Mouse (Mus musculus) embryonic stem cell, embryonic (primary cell): Measurements from ENCODE around the gene Lexm.

Source experiments
- CTCF ChIA-PET, 4 experiments: fragments of 300-600 bp in 2 of 4; fragments of 350-600 bp in 2 of 4; sonication (Branson Sonifier 250); formaldehyde crosslinking; loops; one replicate each; lab custom pipeline; 2022; ENCODE audit warnings: inconsistent platforms in 2 of 4; lab: Charles Lee
- POLR2A ChIA-PET, 4 experiments: fragments of 300-600 bp in 2 of 4; fragments of 350-600 bp in 2 of 4; sonication (Branson Sonifier 250); formaldehyde crosslinking; loops; one replicate each; lab custom pipeline; 2022; ENCODE audit warnings: antibody characterized with exemption in 4 of 4, inconsistent platforms in 1 of 4; lab: Charles Lee

Lexm gene

DNA sequence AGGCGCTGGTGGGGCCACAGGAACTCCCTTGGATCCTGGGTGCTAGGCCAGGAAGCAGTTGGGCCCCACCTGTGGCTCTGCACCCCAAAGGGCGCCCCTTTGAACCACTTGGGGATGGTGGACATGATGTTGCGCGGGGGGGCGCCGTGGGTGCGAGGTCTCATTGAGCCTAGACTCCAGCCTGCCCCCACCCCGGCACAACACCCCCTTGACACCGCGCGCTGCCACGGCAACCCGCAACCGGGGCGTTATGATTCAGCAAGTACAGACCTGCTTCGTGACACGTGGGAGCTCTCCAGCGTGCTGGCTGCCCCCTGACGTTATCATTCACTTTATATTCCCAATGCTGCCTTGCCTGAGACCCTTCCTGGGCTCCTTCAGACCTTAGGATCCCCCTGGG lies at the start of gene Lexm:
Gene Lexm (minus strand): TSS at position 186 of the 400 bp plus-strand sequence.
- CTCF ChIA-PET, result interaction anchor here in 3 of 4 experiments (0.6 to 1.2 kb wide), 7 partner anchors 8 to 206 kb away, joined by 3 to 10 read pairs (median 3); no protein-coding TSS in a partner anchor
- POLR2A ChIA-PET, result interaction anchor here in 2 of 4 experiments (0.6 to 1.5 kb wide), 9 partner anchors 9 to 1563 kb away, joined by 3 to 9 read pairs (median 3); no protein-coding TSS in a partner anchor

DNA sequence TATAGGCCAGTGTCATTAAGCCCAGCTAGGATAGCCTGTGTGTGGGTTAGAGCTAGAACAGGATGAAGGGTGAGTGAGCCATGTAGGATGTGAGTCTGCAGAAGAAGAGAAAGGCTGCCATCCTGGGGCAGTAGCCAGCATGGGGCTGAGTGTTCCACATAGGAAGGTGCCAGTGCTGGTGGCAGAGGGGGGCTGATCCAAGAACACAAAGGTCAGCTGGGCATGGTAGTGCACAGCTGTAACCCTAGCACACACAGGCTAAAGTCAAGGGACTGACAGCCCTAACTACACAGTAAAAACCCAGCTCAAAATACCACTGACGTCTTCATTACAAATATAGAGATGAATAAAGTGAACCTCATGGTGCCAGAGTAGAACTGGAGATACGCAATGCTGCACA lies 49.5 kb upstream of the Lexm start:
- CTCF ChIA-PET, result interaction anchor here (0.5 to 1.9 kb wide), 9 partner anchors 8 to 501 kb away, joined by 3 to 6 read pairs (median 3); no protein-coding TSS in a partner anchor

DNA sequence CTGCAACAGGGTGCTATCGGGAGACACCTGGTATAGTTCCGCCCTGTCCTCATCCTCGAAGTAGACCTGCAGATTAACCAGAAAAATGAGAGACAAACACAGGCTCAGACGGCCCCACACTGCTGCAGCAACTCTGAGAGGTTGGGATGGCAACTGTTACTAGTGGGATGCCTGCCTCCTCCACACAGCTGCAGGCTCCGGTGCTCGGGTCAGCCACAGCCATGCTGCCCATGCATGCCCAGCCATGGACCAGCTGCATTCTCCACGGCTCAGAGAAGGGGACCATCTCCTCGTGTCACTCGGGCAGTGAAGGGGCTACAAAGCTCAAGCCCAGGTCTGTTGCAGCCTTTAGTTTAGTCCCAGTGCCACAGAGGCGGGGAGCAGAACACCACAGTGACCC lies 48.6 kb upstream of the Lexm start:
- ChIA-PET POLR2A (interaction anchor here in 3 of 4 experiments (0.6 to 2.5 kb wide), 11 partner anchors 9 to 521 kb away, joined by 3 to 11 read pairs (median 4); partner anchors contain the start of gene Ttc4 (in 1 of the 3)), CTCF (interaction anchor here in 3 of 4 experiments (0.6 to 1.9 kb wide), 9 partner anchors 8 to 58 kb away, joined by 3 to 6 read pairs (median 3); no protein-coding TSS in a partner anchor)

More for the DNA sequence above, 49.5 kb upstream of the Lexm start:
- POLR2A ChIA-PET, result interaction anchor here in 3 of 4 experiments (1.0 to 2.5 kb wide), 5 partner anchors 10 to 21 kb away, joined by 3 to 11 read pairs (median 4); partner anchors contain the start of gene Ttc4 (in 1 of the 3)

DNA sequence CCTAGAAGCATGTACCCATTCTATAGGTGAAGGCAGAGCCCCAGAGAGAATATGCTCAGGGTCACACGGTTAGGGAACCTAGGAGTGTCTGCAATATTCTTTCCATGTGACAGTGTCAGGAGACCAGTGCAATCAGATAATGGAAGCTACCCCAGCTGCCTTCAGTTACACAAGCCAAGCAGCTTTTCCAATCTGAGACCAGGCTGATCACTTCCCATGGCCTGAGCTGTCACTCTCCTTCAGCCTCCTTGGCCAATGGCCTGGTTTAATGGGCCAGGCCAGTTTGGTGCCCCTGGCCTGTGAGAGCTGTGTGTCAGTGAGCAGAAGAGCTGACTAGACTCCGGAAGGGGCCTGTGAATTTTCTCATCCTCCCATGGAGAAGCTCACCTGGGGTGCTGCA lies 48.2 kb upstream of the Lexm start:
- ChIA-PET POLR2A (interaction anchor here in 3 of 4 experiments (0.6 to 2.5 kb wide), 10 partner anchors 9 to 522 kb away, joined by 3 to 11 read pairs (median 4); no protein-coding TSS in a partner anchor), CTCF (interaction anchor here in 2 of 4 experiments (0.5 to 1.9 kb wide), 5 partner anchors 25 to 40 kb away, joined by 3 to 5 read pairs (median 3); no protein-coding TSS in a partner anchor)

DNA sequence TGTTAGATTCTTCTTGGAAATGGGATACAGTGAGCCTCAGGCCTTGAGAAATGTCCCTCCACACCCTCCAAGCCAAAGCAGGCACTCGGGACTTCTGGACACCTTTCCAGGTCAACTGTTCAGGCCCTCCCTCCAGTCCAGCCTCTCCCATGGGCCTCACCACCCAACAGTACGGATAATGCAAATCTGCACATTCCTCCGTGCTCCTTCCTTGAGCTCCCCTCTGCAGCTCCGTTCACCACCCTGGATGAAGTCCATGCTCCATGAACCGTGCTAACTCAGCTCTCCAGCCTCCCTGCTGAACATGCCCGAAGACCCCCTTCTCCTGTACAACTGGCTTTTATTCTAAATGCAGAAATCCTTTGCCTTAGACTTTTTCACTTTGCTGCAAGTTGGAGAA lies 47.7 kb upstream of the Lexm start:
- POLR2A ChIA-PET, result interaction anchor here in 3 of 4 experiments (0.6 to 2.5 kb wide), 8 partner anchors 8 to 337 kb away, joined by 3 to 11 read pairs (median 4); no protein-coding TSS in a partner anchor

DNA sequence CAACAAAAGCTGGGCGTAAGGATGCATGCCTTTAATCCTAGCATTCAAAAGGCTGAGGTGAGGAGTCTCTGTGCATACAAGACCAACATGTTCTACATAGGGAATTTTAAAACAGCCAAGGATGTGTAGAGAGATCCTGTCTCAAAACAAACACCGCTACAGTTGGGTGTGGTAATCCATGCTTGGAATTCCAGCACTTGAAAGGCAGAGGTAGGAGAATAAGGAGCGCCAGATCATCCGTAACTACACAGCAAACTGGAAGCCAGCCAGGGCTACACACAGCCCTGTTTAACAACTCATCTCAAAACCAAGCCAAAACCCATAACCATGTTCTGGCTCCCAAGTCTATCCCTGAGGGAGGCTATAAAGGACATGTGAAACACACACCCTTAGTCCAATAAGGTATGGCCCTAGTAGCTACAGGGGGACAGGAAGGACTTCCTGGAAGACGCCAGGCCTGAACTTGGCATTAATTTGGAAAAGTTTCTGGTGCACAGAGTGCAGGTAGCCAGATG lies 47.0 kb upstream of the Lexm start:
- POLR2A ChIA-PET, result no interaction called here
- CTCF ChIA-PET, result no interaction called here

More for the DNA sequence above, 47.7 kb upstream of the Lexm start:
- CTCF ChIA-PET, result interaction anchor here in 2 of 4 experiments (0.5 to 1.9 kb wide), 5 partner anchors 26 to 40 kb away, joined by 3 to 5 read pairs (median 3); no protein-coding TSS in a partner anchor

DNA sequence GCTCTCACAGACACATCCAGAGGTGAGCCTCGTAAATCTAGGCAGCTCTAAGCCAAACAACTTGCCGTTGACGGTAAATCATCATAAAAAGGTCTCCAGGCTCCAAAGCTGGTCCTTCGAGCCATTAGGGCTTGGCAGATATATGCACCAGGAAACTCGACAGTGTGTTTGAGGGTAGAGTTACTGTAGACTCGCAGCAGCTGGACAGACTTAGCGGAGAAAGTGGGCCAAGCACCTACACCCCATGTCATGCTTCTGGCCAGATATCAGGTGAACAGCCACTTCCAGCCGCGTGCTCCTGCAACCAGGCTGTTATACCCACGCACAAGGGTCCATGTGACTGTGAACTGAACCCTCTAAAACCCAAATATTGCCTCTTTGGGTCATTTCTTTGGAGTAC lies 38.6 kb upstream of the Lexm start:
- ChIA-PET POLR2A (interaction anchor here in 3 of 4 experiments (0.6 to 2.5 kb wide), 10 partner anchors 9 to 849 kb away, joined by 3 to 11 read pairs (median 4); partner anchors contain the start of gene Ttc4 (in 1 of the 3)), CTCF (interaction anchor here in 2 of 4 experiments (0.5 to 0.8 kb wide), 2 partner anchors 23 to 75 kb away, joined by 3 read pairs; partner anchors contain the start of gene Mroh7 (in 1 of the 2))

DNA sequence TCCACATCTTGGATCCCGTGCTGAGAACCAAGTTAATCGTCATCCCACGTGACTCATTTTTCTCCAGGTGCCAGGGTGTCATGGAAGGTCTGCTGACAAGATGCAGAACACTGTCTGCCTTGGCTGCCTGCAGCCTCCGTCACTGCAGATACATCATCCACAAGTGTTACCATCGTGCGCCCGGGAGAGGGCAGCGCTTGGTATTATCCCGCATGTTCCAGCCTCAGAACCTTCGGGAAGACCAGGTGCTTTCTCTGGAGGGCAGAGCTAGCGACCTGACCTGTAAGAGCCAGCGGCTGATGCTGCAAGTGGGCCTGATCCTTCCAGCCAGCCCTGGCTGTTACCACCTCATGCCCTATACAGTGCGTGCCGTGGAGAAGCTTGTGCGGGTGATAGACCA lies 36.0 kb upstream of the Lexm start:
- ChIA-PET POLR2A (interaction anchor here in 2 of 4 experiments (0.7 to 1.2 kb wide), 4 partner anchors 7 to 39 kb away, joined by 3 read pairs; no protein-coding TSS in a partner anchor), CTCF (interaction anchor here in 2 of 4 experiments (0.8 to 1.0 kb wide), 2 partner anchors 22 to 55 kb away, joined by 3 read pairs; no protein-coding TSS in a partner anchor)

DNA sequence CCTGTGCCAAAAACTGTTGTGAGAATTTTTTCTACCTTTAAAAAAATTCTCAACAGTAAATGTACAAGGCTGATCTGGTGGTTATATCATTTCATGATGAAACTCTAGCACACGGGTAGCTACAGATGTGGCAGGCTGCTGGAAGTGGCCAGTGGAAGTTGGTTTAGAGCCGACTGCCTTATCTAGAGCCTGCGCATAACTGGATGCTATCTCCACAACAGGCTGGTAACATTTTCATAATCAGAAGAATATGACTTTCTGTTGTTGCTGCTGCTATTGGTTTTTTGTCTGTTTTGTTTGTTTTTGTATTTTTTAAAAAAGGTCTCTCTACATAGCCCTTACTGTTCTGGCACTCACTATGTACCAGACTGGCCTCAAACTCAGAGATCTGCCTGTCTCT lies 35.5 kb upstream of the Lexm start:
- CTCF ChIA-PET, result interaction anchor here in 1 of 4 experiments (1.0 kb wide), 1 partner anchor 56 kb away, joined by 3 read pairs; no protein-coding TSS in a partner anchor
- POLR2A ChIA-PET, result interaction anchor here in 1 of 4 experiments (0.9 kb wide), 1 partner anchor 19 kb away, joined by 3 read pairs; no protein-coding TSS in a partner anchor

DNA sequence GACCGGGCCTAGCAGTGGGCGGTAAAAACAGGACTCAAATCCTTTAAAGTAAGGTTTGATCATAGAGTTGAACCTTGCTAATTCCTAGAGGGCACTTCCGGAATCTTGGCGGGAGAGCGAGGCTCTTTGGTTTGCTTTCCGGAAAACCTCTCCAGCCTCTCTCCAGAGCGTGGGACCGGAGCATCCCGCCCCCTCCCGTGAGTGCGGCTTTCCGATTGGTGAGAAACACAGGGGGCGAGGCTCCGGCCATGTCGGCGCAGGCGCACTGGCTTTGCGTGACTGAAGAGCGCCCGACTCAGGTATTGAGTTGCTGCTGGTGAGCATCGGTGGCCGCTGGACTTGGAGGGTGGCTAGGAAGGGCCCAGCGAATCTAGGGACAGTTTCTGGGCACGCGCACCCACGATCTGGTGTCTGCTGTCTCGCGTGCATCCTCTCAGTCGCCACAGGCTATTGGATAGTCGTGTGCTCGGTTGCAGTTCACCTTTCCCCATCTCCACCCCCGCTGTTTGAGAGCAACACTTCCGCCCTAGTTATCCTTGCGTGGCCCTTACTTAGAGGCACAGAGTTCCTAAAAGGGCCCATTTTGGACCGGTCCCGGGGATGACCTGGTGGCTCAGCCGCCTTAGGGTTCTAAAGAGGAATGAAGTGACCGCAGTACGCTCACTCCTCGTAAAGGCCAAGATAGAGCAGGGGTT lies 33.9 kb upstream of the Lexm start, which contains the start of gene Pars2:
Gene Pars2 (plus strand): TSS at position 237 of the 695 bp plus-strand sequence.
- POLR2A ChIA-PET, result interaction anchor here in 3 of 4 experiments (0.6 to 2.3 kb wide), 14 partner anchors 10 to 527 kb away, joined by 3 to 10 read pairs (median 4); partner anchors contain the start of genes Ssbp3 (in 1 of the 3), Tceanc2 (in 1 of the 3) and Tmem59 (in 1 of the 3)
- CTCF ChIA-PET, result interaction anchor here in 1 of 4 experiments (0.8 kb wide), 1 partner anchor 37 kb away, joined by 4 read pairs; no protein-coding TSS in a partner anchor

DNA sequence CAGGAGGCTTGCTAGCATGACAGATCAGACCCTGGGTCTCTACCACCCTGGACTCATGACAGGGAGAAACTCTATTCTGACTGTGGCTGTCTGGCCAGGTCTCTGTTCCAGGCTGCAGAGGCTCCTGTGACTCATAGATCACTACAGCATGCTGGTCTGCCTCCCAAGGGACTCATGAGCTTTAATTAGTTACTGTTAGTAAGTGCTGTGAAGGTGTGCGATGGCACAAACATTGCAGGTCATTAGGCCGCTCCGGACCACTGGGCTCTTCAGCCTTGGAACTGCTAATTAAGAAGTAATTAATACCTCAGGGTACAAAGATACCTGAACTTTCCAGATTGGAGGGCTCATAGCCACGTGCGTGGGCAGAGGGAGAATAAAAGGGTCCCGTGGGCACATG lies 30.1 kb upstream of the Lexm start:
- ChIA-PET POLR2A (interaction anchor here in 1 of 4 experiments (1.3 kb wide), 2 partner anchors 9 to 10 kb away, joined by 3 read pairs; no protein-coding TSS in a partner anchor), CTCF (interaction anchor here in 2 of 4 experiments (0.6 to 1.3 kb wide), 3 partner anchors 10 to 148 kb away, joined by 3 to 5 read pairs (median 3); no protein-coding TSS in a partner anchor)

DNA sequence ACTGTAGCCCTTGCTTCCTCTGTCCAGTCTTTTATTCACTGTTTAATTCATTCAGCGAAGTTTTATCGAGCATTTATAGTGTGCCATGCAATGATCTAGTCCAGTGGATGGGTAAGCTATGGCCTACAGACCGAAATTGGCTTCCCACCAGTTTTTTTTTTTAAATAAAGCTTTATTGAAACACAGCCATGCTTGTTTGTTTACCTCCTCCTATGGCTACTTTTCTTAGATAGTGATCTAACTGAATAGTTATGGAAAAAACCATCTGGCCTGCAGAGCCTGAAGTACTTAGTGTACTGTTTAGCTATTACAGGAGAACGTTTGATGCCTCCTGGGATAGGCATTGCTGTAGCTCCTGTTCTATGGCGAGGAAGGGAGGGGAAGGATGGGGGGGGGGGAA lies 28.8 kb upstream of the Lexm start:
- ChIA-PET POLR2A (interaction anchor here in 3 of 4 experiments (0.5 to 1.1 kb wide), 8 partner anchors 8 to 1259 kb away, joined by 3 to 5 read pairs (median 3); no protein-coding TSS in a partner anchor), CTCF (interaction anchor here in 1 of 4 experiments (0.6 to 0.7 kb wide), 3 partner anchors 29 to 137 kb away, joined by 4 to 20 read pairs (median 10); partner anchors contain the start of gene Lexm)

DNA sequence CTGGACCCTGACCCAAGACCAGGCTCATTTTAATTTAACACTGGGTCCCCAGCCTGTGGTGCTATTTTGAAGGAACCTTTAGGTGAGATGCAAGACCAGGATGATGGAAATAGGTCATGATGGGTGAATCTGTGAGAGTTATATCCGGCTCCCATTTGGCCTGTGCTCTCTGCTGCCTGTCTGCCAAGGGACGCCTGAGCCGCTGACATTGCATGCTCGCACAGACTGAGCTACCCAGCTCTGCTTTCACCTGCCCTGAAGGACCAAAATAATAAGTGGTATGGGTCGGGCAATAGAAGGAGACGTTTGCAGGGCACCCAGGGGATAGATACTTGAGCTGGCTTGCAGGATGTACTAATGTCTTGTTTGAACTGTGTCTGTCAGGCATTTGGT lies 27.2 kb upstream of the Lexm start:
- POLR2A ChIA-PET, result no interaction called here
- CTCF ChIA-PET, result interaction anchor here in 3 of 4 experiments (0.5 kb wide), 3 partner anchors 136 to 1453 kb away, joined by 3 to 7 read pairs (median 7); no protein-coding TSS in a partner anchor

DNA sequence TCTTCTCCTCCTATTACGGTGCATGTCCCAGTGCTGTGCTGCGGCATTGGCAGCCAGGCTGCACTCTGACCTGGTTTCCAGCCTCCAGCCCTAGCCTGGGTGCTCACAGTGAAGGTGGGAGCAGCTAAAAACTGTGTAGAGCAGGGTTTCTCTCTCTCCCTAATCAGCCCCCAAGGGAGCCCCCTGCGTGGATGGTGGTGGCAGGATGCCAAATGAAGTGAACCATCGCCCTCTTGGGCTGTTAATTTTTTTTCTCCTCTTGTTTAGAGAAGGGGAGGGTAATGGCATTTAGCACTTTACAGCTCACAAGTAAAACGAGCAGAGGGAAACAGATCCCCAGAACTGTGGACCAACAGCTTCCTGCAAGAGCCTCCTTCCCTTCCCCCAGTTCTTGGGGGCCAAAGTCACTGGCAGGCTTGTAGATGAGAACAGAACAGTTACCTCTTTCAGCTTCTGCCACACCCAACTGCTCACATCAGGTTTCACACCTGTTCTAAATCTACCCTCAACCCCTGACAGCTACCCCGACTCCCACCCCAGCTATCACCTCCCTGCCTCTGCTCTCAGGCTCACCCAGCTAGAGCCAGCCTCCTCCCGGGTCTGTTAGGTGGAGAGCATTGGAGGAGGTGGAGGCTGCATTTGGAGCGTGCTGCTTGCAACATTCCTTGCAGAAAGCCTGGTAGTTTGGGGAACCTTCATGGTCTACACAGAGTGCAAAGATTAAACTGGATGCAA lies 26.6 kb upstream of the Lexm start:
- CTCF ChIA-PET, result interaction anchor here in 2 of 4 experiments (0.5 to 0.9 kb wide), 2 partner anchors 13 to 1453 kb away, joined by 5 to 7 read pairs; no protein-coding TSS in a partner anchor

DNA sequence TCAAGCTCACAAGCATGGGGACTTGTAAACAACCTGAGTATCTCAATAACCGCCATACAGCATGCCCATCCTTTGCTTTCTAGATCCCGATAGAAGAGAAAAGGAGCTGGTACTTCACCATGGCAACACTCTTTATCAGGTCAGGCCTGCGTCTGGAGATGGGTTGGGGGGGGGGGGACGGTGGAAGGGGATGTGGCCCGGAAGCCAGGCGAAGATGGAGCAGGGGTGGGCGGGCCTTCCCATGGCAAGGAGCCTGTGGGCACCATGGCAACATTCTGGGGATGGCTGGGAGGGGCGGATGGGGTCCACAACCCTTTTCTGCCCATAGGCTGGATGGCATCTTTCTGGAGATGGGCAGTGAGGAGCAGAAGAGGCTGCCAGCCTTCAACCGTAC lies 17.0 kb upstream of the Lexm start:
- CTCF ChIA-PET, result interaction anchor here in 3 of 4 experiments (0.6 to 1.5 kb wide), 6 partner anchors 74 to 524 kb away, joined by 3 to 9 read pairs (median 4); no protein-coding TSS in a partner anchor
- POLR2A ChIA-PET, result interaction anchor here in 3 of 4 experiments (0.8 to 2.0 kb wide), 5 partner anchors 11 to 74 kb away, joined by 3 to 4 read pairs (median 3); partner anchors contain the start of gene Ttc22 (in 1 of the 3)

More for the DNA sequence above, 26.6 kb upstream of the Lexm start:
- POLR2A ChIA-PET, result no interaction called here

DNA sequence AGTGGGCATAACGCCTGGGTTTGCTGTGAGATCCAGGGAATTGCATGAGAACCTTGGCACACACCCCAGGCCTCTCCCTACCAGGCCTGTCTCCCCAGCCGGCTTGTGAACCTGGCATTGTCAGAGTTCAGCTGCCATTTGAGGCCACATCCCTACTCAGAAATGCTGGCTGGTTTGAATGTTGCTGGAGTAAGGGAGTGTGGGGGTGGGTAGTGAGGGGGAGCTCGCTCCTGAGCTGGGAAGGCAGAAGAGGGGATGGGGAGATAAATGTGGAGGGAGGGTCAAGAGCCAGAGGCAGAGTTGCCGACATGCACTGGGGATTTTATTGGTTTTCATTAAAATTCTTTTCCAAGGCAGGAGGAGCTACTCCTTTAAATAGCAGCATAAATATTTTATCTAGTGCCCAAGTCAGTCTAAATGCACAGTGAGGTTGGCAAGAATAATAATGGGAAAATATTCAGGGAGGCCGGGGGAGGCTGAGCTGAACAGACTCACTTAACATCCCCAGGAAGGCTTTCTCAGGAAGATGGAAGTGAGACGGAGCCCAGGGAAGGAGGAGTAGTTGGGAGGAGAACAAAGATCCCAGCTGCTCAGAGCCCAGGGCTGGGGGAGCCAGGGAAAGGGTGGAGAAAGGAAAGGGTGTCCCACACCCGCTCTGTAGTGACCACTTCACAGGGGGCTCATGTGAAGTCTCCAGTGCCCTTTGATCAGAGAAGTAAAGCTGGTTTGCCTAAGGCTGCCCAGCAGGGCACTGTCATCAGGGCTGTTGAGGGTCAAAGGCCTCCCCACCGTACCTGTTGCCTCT lies 16.4 kb upstream of the Lexm start:
- ChIA-PET POLR2A (interaction anchor here in 3 of 4 experiments (0.6 to 2.0 kb wide), 7 partner anchors 11 to 688 kb away, joined by 3 to 4 read pairs (median 3); partner anchors contain the start of gene Ttc22 (in 1 of the 3)), CTCF (interaction anchor here in 3 of 4 experiments (0.6 to 1.5 kb wide), 8 partner anchors 22 to 525 kb away, joined by 3 to 9 read pairs (median 3); no protein-coding TSS in a partner anchor)
